Mouse (Mus musculus) hindbrain, embryonic 11.5 days (tissue): ENCODE data around the gene Tssk4. TPM values are rescaled to one million over a fixed set of nuclear protein-coding genes. Genes with fewer than 3 reads are reported as not detected.

ENCODE experiments used
- ATAC-seq: fragments of 200-750 bp; cut with Nextera tagmentation; 2 replicates; pipeline ENCODE4 v1.8.0; 2017; ENCODE audit warnings: mild to moderate bottlenecking, moderate TSS enrichment, moderate library complexity; ENCODE audit not compliant: low FRiP score
- DNase-seq: peaks from one replicate; pipeline ENCODE4 v3.0.0-alpha.2; 2015; ENCODE audit warnings: low spot score
- H3K27ac ChIP-seq: fragments of 300-500 bp; sonication (generic); 2 replicates; pipeline ENCODE4 v1.5.1; 2014; ENCODE audit warnings: mild to moderate bottlenecking, low read depth, low read length
- H3K27me3 ChIP-seq: fragments of 300-500 bp; sonication (generic); 2 replicates; pipeline ENCODE4 v1.6.1; 2014; ENCODE audit warnings: mild to moderate bottlenecking, low read length, moderate library complexity, mixed read lengths; ENCODE audit not compliant: control insufficient read depth, insufficient read depth
- H3K36me3 ChIP-seq: fragments of 300-500 bp; sonication (generic); 2 replicates; pipeline ENCODE4 v1.6.1; 2014; ENCODE audit warnings: mild to moderate bottlenecking, low read length, moderate library complexity, mixed read lengths; ENCODE audit not compliant: control insufficient read depth, insufficient read depth
- H3K4me1 ChIP-seq: fragments of 300-500 bp; sonication (generic); replicated peaks from 2 replicates; pipeline ENCODE4 v1.6.1; 2014; ENCODE audit warnings: low read length, mixed read lengths; ENCODE audit not compliant: control insufficient read depth, insufficient read depth
- H3K4me2 ChIP-seq: fragments of 300-500 bp; sonication (generic); replicated peaks from 2 replicates; pipeline ENCODE4 v1.6.1; 2014; ENCODE audit warnings: mild to moderate bottlenecking, low read depth, low read length
- H3K4me3 ChIP-seq: fragments of 300-500 bp; sonication (generic); 2 replicates; pipeline ENCODE4 v1.5.1; 2014; ENCODE audit warnings: low read depth, low read length
- H3K9ac ChIP-seq: fragments of 300-500 bp; sonication (generic); 2 replicates; pipeline ENCODE4 v1.6.1; 2014; ENCODE audit warnings: low read depth, low read length
- H3K9me3 ChIP-seq: fragments of 300-500 bp; sonication (generic); 2 replicates; pipeline ENCODE4 v1.6.1; 2016; ENCODE audit warnings: low read length; ENCODE audit not compliant: control insufficient read depth
- WGBS: fragments of 180-500 bp; shearing (Covaris S2); extraction: QIAGEN DNeasy Blood & Tissue Kit; methylation state at CpG from one replicate; pipeline ENCODE4 v1.1.7; 2014; 5-methylcytosine and 5-hydroxymethylcytosine counted together
- polyA plus RNA-seq: library from polyadenylated mRNA; unstranded; fragments of >200 nt; fragmentation: Nextera tagmentation; extraction: Ambion mirVana; gene quantifications from 2 replicates; pipeline ENCODE4 v1.2.1, GENCODE M21; 2014

The Tssk4 gene
- polyA plus RNA-seq, 1 experiment from 2014 or later = 0.48 TPM

DNA sequence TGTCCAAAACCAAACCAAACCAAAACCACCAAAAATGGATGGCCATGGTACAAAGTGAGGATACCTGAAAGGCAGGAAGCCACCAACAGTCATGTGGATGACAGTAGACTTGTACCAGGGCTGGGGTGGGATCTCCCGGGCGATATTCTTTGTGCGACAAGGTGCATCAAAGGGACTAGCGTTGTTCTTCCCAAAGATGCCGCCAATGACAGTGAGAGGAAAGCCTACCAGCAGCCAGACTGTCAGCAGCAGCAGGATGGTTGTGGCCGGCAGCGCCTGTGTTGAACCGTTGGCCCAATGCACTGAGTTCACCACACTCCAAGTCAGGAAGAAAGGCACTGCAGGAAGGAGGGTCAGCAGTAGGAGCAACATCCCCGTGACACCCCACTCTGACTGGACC lies 12.2 kb upstream of the Tssk4 start, which contains the start of gene Gm49378:
Gene Gm49378 (minus strand): TSS at position 101 of the 400 bp plus-strand sequence.
- H3K9me3 ChIP-seq = no peaks in the 10 kb centered on the region
- H3K27ac ChIP-seq = no peak within 1 kb of the TSS
- no peaks in the 10 kb centered on the region for H3K27me3 ChIP-seq
- H3K4me1 ChIP-seq = peaks cover 3% of the 10 kb centered on the region
- no peak within 1 kb of the TSS for H3K4me3 ChIP-seq
- ATAC-seq (no peak), DNase-seq (no peak)
- H3K9ac ChIP-seq = no peak within 1 kb of the TSS
- peaks cover 5% of the 10 kb centered on the region for H3K36me3 ChIP-seq
- WGBS = 97% methylated on average over 9 of the region's 9 CpGs
- H3K4me2 ChIP-seq = no peak within 1 kb of the TSS

DNA sequence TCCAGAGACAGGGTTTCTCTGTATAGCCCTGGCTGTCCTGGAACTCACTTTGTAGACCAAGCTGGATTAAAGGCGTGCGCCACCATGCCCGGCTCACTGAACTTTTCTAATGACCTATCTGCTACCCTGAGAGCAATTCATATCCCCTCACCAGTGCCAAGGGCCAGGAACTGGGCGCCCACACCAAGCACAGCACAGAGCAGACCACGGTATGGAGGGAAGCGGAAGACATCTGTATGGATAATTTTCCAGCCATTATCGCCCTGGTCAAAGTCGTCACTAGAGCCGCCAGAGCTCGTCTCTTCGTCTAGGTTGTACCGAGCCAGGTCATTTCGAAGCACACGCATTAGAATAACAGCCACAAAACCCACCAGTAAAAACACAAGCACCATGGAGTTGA lies 9.2 kb upstream of the Tssk4 start:
- ATAC-seq (no peak), DNase-seq (no peak)
- Histone ChIP-seq H3K9ac (no peak overlapping the region), H3K4me3 (no peak overlapping the region), H3K27me3 (no peaks in the 10 kb centered on the region), H3K9me3 (no peaks in the 10 kb centered on the region), H3K4me1 (peaks cover 3% of the 10 kb centered on the region; the same call in 1 of the 2 replicates), H3K36me3 (peaks cover 3% of the 10 kb centered on the region; the same call in 1 of the 2 replicates), H3K4me2 (no peak overlapping the region), H3K27ac (no peak overlapping the region)
- 97% methylated on average over 14 of the region's 14 CpGs for WGBS

DNA sequence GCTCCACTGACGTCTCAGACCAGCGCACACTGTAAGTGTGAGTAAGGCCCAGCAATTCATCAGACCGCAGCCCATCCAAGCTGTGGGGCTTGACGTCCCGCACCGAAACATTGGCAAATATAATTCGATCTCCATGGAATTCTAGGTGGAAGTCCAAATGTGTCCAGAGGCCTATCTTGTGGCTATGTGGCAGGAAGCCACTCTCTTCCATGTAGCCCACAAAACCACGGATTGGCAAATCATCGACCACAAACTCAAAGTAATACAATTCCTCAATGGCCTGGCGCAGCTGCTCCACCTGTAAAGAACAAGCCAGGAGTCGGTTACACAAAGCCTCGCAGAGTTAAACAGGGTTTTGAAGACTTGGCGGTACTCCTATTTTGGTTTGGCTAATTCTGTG lies 8.7 kb upstream of the Tssk4 start:
- ATAC-seq = no peak
- 96% methylated on average over 13 of the region's 13 CpGs for WGBS
- H3K36me3 ChIP-seq = peaks cover 5% of the 10 kb centered on the region; the same call in 1 of the 2 replicates

DNA sequence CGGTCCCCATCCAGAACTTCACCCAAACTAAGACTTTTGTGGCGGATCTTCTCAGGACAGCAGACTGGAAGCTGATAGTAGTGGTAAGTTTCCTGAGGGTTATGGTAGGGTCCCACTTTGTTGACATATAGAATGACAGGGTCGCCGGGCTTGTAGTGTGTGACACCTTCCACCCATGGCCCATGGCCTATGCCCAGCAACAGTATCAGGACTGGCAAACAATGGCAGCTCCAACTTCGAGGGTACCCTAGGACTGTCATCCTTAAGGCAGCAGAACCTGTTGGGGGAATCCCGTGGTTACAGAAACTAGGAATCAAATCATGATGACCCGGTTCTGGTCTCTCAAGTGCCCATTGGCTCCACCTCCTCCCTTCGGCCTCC lies 7.3 kb upstream of the Tssk4 start:
- H3K9ac ChIP-seq = peak overlapping the region; percentile 94
- peak overlapping the region; percentile 93 for H3K27ac ChIP-seq
- peaks cover 7% of the 10 kb centered on the region; the same call in 1 of the 2 replicates for H3K36me3 ChIP-seq
- no peaks in the 10 kb centered on the region for H3K9me3 ChIP-seq
- H3K4me1 ChIP-seq = peaks cover 3% of the 10 kb centered on the region; the same call in 1 of the 2 replicates
- WGBS = 21% methylated on average over 8 of the region's 8 CpGs
- H3K4me2 ChIP-seq = peak overlapping the region; percentile 82
- peak overlapping the region; percentile 95 for H3K4me3 ChIP-seq
- DNase-seq = no peak
- peak; percentile 63; the same call in 1 of the 2 replicates for ATAC-seq
- no peaks in the 10 kb centered on the region for H3K27me3 ChIP-seq

More for the DNA sequence above, 8.7 kb upstream of the Tssk4 start:
- no peaks in the 10 kb centered on the region for H3K27me3 ChIP-seq
- no peak overlapping the region for H3K27ac ChIP-seq
- no peak overlapping the region for H3K4me3 ChIP-seq
- peaks cover 3% of the 10 kb centered on the region; the same call in 1 of the 2 replicates for H3K4me1 ChIP-seq
- no peak for DNase-seq
- no peak overlapping the region for H3K4me2 ChIP-seq
- no peak overlapping the region for H3K9ac ChIP-seq
- no peaks in the 10 kb centered on the region for H3K9me3 ChIP-seq

DNA sequence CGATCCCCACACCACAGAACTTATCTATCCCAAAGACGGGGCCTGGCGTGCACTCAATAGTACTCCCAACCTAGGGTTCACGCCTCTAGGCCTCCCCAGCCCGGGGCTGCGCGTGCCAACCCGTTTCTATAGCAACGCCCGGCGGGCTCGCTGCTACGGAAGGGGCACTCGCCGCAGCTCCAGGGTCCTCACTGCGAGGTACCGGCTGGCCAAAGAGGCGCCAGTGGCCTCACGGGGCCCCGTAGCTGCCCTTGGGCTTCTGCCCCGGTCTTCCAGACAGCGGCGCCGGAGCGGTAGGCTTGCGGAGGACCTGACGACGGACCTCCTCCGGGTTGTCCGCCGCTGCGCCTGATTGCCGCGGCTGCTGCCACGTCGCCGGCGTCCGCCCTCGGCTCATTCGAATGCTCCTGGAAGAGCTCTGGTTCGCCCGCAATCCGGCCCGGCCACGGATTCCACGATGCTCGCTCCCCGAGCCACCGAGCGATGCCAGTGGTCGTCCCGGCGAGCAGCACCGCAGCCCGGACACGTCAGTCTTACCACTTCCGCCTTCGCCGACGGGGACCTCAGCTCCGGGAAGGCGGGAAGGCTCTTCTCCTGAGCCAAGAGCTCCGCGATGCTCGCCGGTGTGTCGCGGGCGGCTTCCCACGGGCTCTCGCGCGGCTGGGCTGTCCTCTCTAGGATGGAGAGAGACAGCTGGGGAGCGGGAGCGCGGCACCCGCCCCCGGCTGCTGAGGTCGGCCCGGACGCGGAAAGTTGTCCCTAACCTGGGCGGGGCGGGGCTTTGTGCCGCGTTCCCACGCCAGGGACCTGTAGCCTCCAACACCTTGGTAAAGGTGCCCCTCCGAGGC lies 6.7 kb upstream of the Tssk4 start, which contains the start of gene Tm9sf1:
Gene Tm9sf1 (minus strand): TSS at position 747 of the 848 bp plus-strand sequence.
- H3K36me3 ChIP-seq = 0 out of 2 replicates have a peak, but pooled peaks cover 4% of the 10 kb centered on the region

DNA sequence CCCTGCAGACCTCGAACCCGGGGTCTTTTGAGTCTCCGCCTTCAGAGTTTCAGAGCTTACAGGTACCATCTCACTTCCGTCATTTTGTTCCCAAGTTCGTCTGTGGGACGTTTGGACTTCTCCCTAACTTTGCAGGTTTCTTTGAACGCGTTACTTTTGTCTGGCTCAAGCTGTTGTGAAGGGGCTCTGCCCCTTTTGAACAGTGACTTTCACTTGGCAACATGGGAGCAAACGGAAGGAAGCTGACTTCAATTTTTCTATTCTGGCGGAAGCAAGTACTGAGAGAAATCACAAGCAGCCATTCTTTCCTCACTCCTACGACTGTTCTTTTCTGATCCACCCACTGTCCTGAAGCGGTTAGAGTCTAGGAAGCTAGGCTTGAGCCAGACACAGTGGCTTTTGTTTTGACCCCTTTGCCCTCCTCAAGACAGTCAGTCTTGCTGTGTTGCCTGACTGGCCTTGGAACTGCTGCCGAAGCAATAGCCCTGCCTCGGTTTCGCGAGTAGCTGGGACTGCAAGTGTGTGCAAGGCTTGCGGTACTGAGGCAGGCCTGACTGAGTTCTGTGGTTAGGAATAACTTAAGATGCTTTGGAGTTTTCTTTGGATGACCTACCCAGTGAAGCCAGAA lies 5.6 kb upstream of the Tssk4 start:
- H3K27ac ChIP-seq = no peak overlapping the region
- peaks cover 3% of the 10 kb centered on the region; the same call in 1 of the 2 replicates for H3K4me1 ChIP-seq
- H3K9me3 ChIP-seq = no peaks in the 10 kb centered on the region
- peak overlapping the region; percentile 95 for H3K4me3 ChIP-seq
- peak overlapping the region; percentile 82 for H3K4me2 ChIP-seq
- ATAC-seq (no peak), DNase-seq (peak; percentile 21)
- H3K9ac ChIP-seq = peak overlapping the region; percentile 94
- H3K36me3 ChIP-seq = 0 out of 2 replicates have a peak, but pooled peaks cover 4% of the 10 kb centered on the region
- 32% methylated on average over 17 of the region's 17 CpGs for WGBS
- no peaks in the 10 kb centered on the region for H3K27me3 ChIP-seq

More for the DNA sequence above, 6.7 kb upstream of the Tssk4 start, which contains the start of gene Tm9sf1:
- H3K4me1 ChIP-seq = peaks cover 3% of the 10 kb centered on the region; the same call in 1 of the 2 replicates
- WGBS = under 1% methylated on average over 86 of the region's 89 CpGs
- ATAC-seq = peak; percentile 91
- peak within 1 kb of the TSS; percentile 82 for H3K4me2 ChIP-seq
- peak within 1 kb of the TSS; percentile 93 for H3K27ac ChIP-seq
- DNase-seq = peak; percentile 84
- H3K9me3 ChIP-seq = no peaks in the 10 kb centered on the region
- H3K27me3 ChIP-seq = no peaks in the 10 kb centered on the region
- peak within 1 kb of the TSS; percentile 94 for H3K9ac ChIP-seq
- peak within 1 kb of the TSS; percentile 95 for H3K4me3 ChIP-seq

DNA sequence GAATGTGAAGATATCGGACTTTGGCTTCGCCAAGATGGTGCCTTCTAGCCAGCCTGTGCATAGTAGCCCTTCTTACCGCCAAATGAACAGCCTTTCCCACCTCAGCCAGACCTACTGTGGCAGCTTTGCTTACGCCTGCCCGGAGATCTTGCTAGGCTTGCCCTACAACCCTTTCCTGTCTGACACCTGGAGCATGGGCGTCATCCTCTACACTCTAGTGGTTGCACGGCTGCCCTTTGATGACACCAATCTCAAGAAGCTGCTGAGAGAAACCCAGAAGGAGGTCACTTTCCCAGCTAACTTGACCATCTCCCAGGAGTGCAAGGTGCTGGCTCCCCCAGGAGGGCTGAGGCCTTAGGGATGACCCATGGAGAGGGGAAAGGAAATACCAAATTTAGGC lies 1.5 kb downstream of the Tssk4 start:
- H3K9ac ChIP-seq = no peak overlapping the region
- H3K27me3 ChIP-seq = no peaks in the 10 kb centered on the region
- DNase-seq (no peak), ATAC-seq (no peak)
- no peak overlapping the region for H3K4me2 ChIP-seq
- no peak overlapping the region for H3K4me3 ChIP-seq
- 84% methylated on average over 7 of the region's 7 CpGs for WGBS
- H3K9me3 ChIP-seq = no peaks in the 10 kb centered on the region
- H3K36me3 ChIP-seq = no peaks in the 10 kb centered on the region
- no peak overlapping the region for H3K27ac ChIP-seq
- no peaks in the 10 kb centered on the region for H3K4me1 ChIP-seq

DNA sequence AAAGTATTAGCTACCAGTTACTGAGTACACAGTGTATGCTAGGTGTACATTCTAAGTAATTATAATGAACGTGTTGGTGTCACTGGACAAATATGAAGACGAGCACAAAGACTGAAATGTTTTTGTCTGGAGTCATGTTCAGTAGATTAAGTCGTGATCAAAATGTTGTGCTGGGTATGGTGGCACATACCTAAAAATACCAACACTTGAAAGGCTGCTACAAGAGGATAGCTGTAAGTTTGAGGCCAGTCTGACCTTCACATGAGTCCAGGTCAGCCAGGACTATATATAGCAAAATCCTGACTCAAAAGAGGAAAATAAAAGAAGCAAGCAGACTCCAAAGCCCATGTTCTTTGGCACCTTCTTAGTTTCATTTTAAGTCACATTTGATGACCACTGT lies 7.0 kb downstream of the Tssk4 start:
- no peak for ATAC-seq
- no peak overlapping the region for H3K27ac ChIP-seq
- H3K9ac ChIP-seq = no peak overlapping the region

More for the DNA sequence above, 7.0 kb downstream of the Tssk4 start:
- DNase-seq = no peak
- Histone ChIP-seq H3K9me3 (no peaks in the 10 kb centered on the region), H3K27me3 (no peaks in the 10 kb centered on the region), H3K4me1 (no peaks in the 10 kb centered on the region), H3K36me3 (no peaks in the 10 kb centered on the region; the same call in 1 of the 2 replicates), H3K4me2 (no peak overlapping the region), H3K4me3 (no peak overlapping the region)
- WGBS = 83% methylated on average over 3 of the region's 3 CpGs
